Mouse (Mus musculus) cerebellum, adult 2 months (tissue): Measurements from ENCODE around the gene Cyp46a1.

Source experiments
- CTCF ChIP-seq: fragments of 200-500 bp; IDR thresholded peaks from 2 replicates; pipeline ENCODE4 v1.5.1; 2011; ENCODE audit warnings: low read depth, mild to moderate bottlenecking, control low read depth, low read length, moderate library complexity, borderline replicate concordance; ENCODE audit not compliant: insufficient read depth
- POLR2A ChIP-seq: fragments of 200-500 bp; IDR thresholded peaks from 2 replicates; pipeline ENCODE4 v1.6.1; 2011; ENCODE audit warnings: low read length, control low read depth, borderline replicate concordance; ENCODE audit not compliant: insufficient read depth

DNA sequence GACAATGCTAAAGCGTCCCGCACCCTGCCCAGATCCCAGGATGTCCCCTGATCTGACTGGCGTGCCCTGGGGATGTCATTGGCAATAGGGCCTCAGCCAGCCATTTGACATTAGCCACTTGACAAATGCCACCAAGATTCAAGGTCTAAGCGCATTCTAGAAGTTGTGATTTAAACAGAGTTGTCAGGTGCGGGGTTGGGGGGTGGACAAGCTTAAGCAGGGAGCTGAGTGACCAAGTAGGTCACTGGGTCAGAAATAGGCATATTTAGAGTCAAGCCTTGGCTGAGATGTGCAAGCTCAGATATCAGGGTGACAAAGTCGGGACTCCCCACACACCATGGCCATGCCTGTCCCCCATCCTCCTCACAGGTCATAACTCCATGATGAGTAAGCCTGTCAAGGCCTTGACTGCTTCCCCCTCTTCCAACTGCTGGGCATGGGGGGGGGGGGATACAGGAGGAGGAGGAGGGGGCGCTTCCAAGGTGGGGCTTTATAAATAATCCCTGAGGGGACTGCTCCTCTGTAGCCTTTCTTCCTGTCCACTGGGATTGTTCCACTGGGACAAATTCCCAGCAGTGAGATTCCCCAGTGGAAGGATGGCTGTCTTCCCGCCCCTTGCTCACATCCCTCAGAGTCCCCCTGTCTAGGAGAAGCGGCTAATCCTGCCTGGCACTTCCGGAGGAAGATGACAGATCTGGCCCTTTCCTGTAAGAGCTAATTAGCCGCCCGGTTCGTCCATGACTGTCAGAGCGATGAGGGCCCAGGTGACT is 49.5 kb upstream of the Cyp46a1 start:
- TF ChIP-seq CTCF (no peak), POLR2A (no peak)
